Mouse (Mus musculus): Measurements from ENCODE around the gene Xrcc1. TPM values are rescaled to one million over a fixed set of nuclear protein-coding genes. Genes with fewer than 3 reads are reported as not detected.

The Xrcc1 gene
- total RNA-seq, 1 experiment from 2014 or later: 29.6 TPM

DNA sequence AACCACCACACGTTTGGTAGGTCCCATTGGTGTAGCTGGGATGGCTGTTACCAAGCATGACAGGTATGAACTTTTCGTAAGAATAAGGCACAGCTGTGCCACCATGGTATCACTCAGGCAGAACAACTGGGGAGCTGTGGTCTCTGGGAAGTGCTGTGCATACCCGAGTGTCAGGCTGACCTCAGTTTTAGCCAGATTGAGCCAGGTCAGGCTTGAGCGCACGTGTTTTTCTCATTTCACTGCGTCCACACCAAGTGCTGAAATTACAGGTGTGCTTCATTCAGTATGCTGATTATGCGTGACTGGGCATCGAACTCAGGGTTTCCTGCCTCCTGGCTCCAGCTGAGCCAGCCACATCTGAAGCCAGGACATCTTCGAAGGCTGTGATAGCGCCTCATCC, 9.7 kb downstream of the Xrcc1 start:
- ATAC-seq (replicated peaks; ENCODE audit: insufficient number of reproducible peaks, low FRiP score, low TSS enrichment, poor library complexity, severe bottlenecking): no peak

DNA sequence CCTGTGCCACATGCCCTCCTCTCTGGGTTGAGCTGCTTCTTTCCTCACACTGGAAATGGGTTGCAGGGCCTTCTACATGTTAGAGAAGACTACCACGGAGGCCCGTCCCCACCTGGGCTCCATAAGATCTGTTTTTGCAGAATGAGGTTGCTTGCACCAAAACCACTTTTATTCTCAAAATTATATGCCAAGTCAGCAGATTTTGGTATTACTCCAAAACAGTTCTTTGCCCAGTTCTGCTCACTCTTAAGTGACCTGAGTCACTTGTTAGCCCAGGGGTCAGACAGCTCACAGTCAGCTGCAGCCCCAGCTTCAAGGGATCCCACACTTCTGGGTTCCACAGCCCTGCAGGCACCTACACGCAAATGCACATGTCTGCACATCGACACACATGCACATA, 15.4 kb downstream of the Xrcc1 start:
- no peak for ATAC-seq (replicated peaks; ENCODE audit: insufficient number of reproducible peaks, low FRiP score, low TSS enrichment, poor library complexity, severe bottlenecking)

DNA sequence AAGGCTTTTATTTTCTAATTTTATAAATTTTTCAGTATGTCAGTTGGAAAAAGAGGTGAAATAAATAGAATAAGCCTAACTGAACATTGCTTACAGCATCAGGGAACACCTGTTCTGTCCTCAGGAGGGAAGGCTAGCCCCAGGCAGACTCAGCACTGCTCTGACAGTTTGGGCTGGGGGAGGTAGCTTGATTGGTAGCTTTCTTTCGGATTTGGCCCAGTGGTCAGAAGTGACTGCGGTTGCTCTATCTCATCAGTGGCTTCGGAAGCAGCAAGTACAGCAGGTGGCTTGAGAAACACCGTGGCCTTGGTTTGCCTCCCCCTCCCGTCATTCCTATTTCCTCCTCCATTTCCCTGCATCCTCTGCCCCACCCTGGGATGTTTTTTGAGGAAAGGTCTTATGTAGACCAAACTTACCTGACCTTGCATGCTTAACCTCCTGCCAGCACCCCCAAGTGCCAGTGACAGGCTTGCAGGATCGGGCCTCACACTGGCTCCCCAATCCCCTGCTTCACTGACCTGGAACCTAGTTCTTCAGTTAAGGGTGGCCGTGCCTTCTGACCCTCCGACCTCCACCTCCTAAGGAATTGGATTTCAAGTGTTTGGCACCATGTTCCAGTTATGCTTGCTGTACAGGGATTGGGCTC, 17.2 kb downstream of the Xrcc1 start:
- ATAC-seq (replicated peaks; ENCODE audit: insufficient number of reproducible peaks, low FRiP score, low TSS enrichment, poor library complexity, severe bottlenecking): no peak

DNA sequence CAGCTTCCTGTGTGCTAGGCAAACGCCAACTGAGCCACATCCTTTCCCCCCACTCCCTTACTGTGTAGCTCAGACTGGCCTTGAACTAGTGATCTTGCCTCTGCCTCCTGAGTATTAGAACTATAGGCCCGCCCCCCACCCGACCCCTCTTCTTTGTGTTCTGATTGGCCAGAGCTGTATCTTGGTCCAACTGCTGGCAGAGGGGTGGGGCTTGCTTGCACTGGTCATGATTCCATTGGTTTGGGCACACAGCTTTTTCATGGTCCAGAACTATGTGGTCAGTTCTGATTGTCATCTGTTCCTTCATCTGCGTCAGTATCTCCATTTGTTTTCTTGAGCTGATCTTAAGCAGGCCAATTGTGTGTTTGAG, 17.7 kb downstream of the Xrcc1 start:
- no peak for ATAC-seq (replicated peaks; ENCODE audit: insufficient number of reproducible peaks, low FRiP score, low TSS enrichment, poor library complexity, severe bottlenecking)

DNA sequence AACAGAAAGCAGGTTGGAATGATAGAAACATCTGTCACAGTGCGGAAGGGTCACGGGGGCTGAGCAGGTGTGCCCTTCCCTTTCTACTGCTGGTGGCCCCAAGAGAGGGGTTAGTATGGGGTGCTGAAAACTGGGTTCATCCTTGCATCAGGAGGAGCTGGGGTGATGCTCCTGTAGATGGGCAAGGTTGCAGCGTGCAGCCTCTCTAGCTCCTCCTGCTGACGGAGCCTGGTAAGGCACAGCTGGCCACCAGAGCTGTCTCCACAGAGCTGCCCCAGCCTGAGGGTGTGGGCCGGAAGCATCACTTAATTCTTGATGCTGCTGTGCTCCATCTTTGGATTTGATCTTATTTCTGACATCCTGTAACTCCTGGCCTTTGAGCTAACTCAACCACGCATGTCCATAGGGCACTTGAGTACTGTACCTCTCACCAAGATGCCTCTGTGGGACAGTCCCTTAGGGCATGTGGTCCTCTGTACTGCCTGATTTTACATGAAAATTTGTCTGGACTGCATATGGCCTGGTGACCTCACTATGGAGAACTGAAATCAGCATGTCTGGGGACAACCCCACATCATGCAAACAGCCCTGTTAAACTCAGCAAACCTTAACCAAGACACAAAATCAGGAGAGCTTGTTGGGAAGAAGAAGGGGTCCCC, 18.6 kb downstream of the Xrcc1 start:
- peak; percentile 79 for ATAC-seq (replicated peaks; ENCODE audit: insufficient number of reproducible peaks, low FRiP score, low TSS enrichment, poor library complexity, severe bottlenecking)

DNA sequence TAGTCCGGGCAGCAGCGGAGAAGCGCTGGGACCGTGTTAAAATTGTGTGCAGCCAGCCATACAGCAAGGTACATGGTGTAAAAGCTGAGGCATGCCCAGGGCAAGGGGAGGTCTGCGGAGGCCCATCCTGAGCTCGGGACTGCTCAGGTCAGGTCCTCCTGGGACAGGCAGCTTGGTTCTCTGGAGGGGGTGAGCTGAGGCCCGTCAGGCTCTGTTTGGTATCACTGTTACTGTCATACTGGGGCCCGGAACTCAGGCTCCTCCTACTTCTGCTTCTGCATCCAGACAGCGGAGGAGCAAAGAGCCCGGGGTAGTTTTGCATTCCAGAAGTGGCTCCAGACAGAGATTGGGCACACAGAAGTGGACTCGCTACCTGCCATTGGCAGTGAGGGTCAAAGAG, 19.5 kb downstream of the Xrcc1 start:
- no peak for ATAC-seq (replicated peaks; ENCODE audit: insufficient number of reproducible peaks, low FRiP score, low TSS enrichment, poor library complexity, severe bottlenecking)

DNA sequence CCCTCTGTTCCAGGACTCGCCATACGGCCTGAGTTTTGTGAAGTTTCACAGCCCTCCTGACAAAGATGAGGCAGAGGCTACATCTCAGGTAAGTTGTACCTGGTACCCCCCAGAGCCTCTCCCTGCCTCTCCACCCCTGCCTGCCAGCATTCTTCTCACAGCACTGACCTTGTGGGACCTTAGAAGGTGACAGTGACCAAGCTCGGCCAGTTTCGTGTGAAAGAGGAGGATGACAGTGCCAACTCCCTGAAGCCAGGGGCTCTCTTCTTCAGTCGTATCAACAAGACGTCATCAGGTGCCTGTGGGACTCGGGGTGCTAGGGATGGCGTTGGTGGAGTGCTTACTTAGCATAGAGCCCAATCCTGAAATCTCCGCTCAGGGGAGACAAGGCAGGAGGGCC, 20.1 kb downstream of the Xrcc1 start:
- no peak for ATAC-seq (replicated peaks; ENCODE audit: insufficient number of reproducible peaks, low FRiP score, low TSS enrichment, poor library complexity, severe bottlenecking)

DNA sequence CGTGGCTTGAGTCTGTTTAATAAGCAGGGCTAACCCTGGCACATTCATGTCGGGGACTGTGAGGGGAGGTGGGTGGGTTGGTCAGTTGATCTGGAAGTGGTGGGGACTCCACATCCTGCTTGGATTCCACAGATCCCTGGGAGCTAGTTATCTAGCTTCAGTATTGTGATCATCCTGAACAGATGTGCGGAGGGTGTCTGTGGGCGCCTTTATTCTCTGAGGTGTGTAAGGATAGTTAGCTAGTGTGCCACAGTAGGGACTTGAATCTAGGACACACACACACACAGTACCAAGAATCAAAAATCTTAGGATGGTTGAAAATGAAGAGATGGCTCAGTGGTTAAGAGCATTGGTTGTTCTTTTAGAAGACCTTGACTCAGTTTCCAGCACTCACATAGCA, 22.4 kb downstream of the Xrcc1 start:
- ATAC-seq (replicated peaks; ENCODE audit: insufficient number of reproducible peaks, low FRiP score, low TSS enrichment, poor library complexity, severe bottlenecking): no peak

DNA sequence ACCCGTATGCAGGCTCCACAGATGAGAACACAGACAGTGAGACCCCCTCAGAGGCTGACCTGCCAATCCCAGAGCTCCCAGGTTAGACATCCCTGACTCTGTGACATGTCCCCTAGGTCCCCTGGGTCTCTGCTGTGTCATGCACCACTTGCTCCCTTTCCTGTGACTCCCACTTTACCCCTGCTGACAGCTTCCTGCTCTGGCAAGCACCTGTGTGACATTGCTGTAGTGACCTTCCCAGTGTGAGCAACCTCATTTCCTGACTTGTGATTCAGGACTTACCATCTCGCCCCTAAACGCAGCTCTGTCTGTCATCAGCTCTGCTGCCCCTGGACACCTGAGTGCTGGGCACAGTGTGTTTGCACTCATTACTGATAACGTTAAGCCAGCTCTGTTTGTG, 25.0 kb downstream of the Xrcc1 start:
- no peak for ATAC-seq (replicated peaks; ENCODE audit: insufficient number of reproducible peaks, low FRiP score, low TSS enrichment, poor library complexity, severe bottlenecking)

DNA sequence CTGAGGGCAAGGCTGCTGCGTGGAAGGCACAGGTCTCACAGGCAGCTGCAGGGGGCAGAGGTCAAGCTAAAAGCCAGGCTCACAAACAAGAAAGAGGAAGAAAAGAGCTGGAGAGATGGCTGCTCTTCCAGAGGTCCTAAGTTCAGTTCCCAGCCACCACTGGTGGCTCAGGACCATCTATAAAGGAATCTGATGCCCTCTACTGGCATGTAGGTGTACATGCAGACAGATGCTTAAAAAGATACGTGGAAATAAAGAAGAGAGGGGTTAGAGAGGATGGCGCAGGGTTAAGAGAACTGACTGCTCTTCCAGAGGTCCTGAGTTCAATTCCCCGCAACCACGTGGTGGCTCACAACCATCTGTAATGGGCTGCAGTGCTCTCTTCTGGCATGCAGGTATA, 26.4 kb downstream of the Xrcc1 start:
- no peak for ATAC-seq (replicated peaks; ENCODE audit: insufficient number of reproducible peaks, low FRiP score, low TSS enrichment, poor library complexity, severe bottlenecking)

DNA sequence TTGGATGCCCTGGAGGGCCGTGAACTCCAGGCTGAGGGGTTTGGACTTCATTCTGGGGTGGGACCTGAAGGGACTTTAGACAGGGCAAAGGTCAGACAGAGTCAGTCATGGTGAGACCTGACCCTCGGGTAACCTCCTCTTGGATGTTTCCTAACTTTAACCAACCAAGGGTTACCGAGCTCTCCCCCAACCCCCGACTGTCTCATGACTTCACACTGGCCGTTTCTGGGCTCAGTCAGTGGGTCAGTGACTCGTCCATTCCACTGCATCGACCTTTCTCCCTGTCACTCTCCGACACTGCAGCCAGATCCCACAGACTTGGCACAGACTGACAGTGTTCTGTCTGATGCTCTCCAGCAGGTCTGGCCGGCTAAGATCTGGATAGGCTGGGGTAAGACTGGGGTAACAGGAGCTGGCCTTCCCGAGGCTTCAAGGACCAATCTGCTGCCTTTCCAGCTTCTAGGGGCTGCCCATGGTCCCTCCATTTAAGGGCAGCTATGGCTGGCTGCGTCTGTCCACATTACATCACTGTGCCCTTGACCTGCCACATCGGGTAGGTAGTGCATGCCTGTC, 28.2 kb downstream of the Xrcc1 start:
- ATAC-seq (replicated peaks; ENCODE audit: insufficient number of reproducible peaks, low FRiP score, low TSS enrichment, poor library complexity, severe bottlenecking): no peak

DNA sequence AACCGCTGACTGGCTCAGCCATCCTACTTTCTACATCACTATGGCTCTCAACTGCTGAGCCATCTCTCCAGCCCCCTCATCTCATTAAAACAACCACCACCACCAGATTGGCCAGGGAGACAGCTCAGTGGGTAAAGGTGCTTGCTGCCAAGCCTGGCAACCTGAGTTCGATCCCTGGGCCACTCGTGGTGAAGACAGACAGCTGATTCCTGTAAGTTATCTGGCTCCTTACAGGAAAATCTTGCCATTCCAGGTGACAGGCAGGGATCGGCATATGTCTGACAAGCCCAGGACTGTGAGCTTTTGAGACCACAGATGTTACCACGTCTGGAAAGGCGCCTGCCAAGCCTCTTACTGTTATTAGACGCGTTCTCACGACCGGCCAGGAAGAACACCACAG, 31.7 kb downstream of the Xrcc1 start:
- no peak for ATAC-seq (replicated peaks; ENCODE audit: insufficient number of reproducible peaks, low FRiP score, low TSS enrichment, poor library complexity, severe bottlenecking)

DNA sequence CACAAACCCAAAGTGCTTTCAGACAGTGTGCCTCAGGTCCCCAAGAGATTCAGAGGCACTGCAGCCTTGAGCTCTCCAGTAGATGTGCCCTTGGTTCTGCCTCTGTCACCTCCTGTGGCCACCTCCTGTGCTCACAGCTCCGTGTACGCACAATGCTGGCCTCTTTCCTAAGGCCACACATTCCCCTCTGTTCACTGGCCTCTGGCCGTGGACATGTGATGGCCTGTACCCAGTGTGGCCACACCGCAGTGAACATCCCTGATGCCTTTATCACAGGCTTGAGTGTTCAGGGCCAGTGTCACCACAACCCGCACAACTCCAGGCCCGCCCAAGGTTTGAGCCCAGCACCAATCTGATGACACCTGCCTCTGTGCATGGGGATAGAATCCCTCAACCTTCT, 38.8 kb downstream of the Xrcc1 start:
- no peak for ATAC-seq (replicated peaks; ENCODE audit: insufficient number of reproducible peaks, low FRiP score, low TSS enrichment, poor library complexity, severe bottlenecking)

DNA sequence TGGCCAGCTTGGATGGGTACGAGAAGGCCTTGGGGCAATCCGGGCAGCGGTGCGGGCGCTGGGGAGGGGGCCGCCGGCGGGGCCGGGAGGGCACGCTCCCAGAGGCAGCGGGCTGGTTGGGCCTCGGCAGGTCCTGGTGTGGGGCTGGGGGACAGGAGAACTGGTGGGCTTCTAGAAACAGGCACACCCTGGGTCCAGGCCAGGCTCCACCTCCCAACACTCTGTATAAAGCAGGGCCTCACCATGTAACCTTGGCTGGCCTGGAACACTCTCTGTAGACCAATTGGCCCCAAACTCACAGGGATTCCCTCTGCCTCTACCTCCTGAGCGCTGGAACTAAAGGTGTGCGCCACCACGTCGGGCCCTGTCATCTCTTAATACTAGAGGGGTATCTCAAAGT, 39.9 kb downstream of the Xrcc1 start:
- no peak for ATAC-seq (replicated peaks; ENCODE audit: insufficient number of reproducible peaks, low FRiP score, low TSS enrichment, poor library complexity, severe bottlenecking)

DNA sequence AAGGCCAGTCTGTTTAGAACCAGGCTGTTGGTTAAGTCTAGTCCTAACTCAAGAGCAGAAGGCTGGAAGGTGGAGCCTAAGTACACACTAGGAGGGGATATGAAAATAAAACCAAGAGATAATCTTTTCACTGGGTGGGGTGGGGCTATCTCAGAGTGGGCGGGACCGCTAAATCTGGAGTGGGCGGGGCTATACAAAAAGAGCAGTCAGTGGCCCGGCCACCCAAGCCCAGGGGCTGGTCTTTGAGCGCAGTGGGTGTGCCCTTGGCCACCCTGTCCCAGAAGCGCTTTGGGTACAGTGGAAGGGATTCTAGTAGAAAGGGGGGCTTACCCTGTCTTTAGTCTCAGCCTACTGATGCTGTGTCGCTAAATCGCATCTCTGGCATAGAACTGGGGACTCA, 40.7 kb downstream of the Xrcc1 start:
- no peak for ATAC-seq (replicated peaks; ENCODE audit: insufficient number of reproducible peaks, low FRiP score, low TSS enrichment, poor library complexity, severe bottlenecking)

DNA sequence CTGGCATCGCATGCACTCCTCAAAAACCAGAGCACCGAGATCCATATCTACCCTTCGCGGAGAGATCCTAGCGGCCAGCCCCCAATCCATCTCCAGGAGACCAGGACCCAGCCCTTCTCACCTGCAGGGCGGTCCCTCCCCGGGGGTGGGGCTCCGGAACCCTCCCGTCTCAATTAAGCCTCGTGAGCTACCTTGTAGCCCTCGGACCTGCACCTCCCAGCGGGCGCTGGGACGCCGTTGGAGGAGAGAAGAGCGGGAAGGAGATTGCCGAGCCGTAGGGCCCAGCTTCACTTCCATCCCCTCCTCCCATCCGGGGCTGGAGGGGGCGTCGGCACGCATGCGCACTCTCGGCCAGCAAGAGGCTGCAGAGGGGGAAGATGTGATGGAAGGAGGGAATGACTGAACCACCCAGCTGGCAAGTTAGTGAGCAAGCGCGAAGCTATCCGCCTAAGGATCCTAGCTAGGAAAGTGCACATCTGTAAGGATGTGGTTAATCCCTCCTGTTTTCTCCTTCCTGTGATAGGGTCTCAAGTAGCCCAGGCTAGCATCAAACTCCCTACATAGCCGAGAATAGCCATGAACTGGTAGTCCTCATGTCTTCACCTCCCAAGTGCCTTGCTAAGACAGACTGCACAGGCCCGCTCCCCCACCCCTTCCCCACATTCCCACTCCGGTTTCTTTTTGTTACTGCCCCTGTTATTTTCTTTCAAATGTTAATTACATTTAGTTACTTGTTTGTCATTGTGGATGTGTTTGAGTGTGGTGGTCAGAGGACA, 41.4 kb downstream of the Xrcc1 start, which contains the start of the genes Ethe1 and Zfp575:
TSS of gene Ethe1 (plus strand) at position 214 of the 776 bp plus-strand sequence.
TSS of gene Zfp575 (minus strand) at position 312 of the 776 bp plus-strand sequence.
- 0 out of 2 replicates have a peak, but pooled peaks have one; percentile 24 for ATAC-seq (replicated peaks; ENCODE audit: insufficient number of reproducible peaks, low FRiP score, low TSS enrichment, poor library complexity, severe bottlenecking)

DNA sequence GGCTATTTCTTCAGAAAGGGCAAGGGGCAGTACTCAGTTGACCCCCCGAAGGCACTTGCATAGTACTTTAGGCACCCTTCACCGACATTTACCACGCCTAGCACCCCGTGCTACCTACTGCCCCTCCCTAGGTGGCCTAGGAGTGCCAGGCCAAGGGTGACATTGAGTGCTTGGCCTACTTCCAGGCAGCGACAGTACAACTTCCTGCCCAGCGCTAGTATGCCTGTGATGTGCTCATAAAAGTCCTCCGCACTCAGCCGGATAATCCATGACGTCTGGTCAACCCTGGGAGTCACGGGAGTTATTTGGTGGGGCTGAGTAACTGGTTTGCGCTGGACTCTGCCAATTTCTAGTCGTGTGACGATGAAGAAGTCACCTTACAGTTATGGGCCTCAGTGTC, 42.2 kb downstream of the Xrcc1 start:
- no peak for ATAC-seq (replicated peaks; ENCODE audit: insufficient number of reproducible peaks, low FRiP score, low TSS enrichment, poor library complexity, severe bottlenecking)

DNA sequence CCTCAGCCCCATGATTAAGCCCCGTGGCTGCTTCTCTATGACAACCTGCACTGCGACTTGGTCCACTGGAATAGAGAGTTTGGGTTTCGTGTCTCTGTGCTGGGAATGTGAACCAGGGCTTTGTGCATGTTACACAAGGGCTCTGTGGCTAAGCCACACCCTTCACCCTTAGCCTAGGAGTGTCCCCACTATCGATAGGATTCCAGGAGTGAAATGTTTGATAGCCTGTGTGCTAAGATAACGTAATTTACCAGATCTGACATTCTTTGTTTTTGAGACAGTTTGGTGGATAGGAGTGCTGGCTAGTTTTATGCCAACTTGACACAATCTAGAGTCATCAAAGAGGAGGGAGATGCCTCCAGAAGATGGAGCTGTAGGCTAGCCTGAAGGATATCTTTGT, 45.6 kb downstream of the Xrcc1 start:
- no peak for ATAC-seq (replicated peaks; ENCODE audit: insufficient number of reproducible peaks, low FRiP score, low TSS enrichment, poor library complexity, severe bottlenecking)

DNA sequence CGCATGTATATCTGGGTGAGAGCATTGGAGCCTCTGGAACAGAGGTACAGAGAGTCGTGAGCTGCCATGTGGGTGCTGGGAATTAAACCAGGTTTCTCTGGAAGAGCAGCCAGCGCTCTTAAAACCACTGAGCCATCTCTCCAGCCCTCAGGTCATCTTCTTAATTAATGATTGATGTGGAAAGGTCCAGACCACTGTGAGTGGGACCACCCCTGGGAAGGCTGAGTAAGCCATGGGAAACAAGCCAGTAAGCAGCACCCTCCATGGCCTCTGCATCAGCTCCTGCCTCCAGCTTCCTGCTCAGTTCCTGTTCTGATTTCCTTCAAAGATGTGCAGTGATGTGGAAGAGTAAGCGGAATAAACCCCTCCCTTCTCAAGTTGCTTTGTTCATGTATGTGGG, 46.1 kb downstream of the Xrcc1 start:
- ATAC-seq (replicated peaks; ENCODE audit: insufficient number of reproducible peaks, low FRiP score, low TSS enrichment, poor library complexity, severe bottlenecking): no peak

DNA sequence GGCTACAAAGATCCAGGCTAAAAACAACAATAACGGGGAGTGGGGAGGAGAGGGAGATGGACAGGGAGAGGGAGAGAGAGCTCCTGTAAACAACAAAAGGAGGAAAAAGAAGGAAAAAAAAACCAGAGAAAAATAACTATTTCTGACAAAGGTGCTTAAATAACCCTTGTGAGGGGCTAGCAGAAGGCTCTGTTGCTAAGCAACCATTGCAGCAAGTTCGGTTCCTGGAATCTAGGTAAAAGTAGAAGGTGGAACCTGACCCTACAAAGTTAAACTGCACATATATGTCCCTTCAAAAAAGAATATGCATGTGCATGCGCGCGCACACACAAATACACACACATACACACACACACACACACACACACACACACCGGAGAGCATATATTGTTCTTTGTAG, 46.7 kb downstream of the Xrcc1 start:
- no peak for ATAC-seq (replicated peaks; ENCODE audit: insufficient number of reproducible peaks, low FRiP score, low TSS enrichment, poor library complexity, severe bottlenecking)

All from monocyte, adult 5-6 weeks (primary cell).